Mouse (Mus musculus) thymus, postnatal 25 days (tissue): ENCODE results near the gene Ywhae.

Experiments used
- DNase-seq: peaks from one replicate; pipeline ENCODE4 v3.0.0; 2022

Ywhae gene

DNA sequence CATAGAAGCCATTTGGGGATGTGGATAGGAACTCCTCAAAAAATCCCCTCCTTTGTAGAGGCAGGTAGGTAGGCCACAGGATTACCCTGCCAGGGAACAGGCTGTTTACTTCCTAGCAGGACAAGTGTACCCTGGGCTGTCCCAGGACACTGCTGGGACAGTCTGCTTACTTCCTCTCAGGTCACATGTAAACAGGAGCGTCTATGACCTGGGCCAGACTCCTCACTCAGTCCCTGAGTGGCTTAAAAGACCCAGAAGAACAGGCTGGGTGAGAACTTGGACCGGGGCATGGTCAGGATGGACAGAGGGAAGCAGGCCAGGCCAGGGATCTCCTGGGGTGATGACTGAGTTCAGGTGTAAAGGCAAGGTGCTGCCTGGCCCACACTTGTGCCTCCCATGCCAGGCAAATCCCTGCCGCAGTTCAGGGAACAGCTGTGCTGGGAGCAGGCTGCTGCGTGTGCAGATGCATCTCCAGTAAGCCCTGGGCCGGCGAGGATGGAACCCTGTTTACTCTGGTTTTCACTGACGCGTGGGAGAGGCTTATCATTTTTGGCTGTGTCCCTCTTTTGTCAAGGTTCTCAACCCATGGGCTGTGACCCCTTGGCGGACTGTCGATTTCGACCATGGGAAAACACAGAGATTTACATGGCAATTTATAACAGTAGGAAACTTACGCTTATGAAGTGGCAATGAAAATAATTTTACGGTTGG lies 64.0 kb downstream of the Ywhae start:
- no peak for DNase-seq

DNA sequence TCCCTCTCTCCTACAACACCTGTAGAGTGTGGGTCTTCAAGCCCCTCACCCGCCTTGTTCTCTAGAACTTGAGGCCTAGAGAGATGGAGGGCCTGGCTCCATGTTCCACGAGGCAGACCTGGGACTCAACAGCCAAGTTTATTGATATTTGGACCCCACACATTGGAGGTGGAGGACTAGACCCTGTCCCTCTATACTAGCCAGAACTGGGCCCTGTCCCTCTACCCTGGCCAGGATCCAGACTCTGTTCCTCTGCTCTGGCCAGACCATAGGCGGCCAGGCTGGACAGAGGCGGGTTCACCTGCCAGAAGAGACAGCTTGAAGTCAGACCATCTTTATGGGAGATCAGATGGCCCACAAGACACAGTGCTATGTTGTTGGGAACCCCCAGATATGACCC lies 68.7 kb downstream of the Ywhae start:
- DNase-seq: no peak

DNA sequence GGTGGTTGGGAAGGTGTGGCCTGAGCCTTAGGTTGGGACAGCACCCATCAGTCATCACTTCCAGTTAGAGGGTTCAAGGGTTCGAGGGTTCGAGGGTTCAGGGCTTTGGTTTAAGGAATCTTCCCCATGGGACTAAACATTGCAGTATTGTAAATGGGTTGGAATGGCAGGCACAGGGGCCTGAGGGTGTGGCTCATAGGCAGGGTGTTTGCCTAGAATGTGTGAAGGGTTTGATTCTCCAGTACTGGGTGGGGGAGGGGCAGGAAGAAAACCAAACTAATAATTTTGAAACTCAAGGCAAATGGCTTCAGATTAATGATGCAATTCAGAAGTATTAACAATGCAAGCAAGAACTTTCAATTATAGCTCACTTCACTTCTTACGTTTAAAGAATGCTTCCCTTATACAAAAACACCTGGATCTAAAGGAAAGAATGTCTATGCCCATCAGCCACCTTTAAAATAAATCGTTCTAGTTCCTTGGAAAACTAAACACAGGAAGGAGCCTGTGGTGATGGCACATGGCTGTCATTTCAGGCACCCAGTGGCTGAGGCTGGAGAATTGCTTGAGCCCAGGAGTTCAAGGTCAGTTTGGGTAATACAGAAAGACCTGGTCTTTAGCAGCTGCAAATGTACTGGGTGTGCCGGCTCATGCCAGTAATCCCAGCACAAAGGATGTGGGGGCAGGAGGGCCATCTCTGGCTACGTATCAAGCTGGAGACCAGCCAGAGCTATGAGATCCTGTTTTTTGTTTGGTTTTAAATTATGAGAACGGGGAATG lies 69.3 kb downstream of the Ywhae start:
- no peak for DNase-seq

DNA sequence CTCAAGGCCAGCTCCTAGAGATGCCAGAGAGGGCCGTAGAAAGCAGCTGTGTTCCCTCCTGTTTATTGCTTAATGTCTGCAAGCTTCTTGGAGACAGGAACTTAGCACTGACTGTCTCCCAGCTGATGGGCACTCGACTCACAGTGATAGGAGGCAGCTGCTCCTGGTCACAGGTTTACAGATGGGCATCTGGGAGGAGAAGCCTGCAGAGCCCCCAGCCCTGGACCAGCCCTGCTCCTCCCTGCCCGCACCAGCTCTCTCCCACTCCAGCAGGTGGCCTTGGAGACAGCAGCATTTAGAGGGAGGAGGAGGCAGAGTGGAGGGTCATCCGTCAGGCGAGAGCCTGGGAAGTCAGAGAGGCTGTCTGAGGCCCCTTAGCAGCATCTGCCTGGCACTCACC lies 74.8 kb downstream of the Ywhae start:
- no peak for DNase-seq

DNA sequence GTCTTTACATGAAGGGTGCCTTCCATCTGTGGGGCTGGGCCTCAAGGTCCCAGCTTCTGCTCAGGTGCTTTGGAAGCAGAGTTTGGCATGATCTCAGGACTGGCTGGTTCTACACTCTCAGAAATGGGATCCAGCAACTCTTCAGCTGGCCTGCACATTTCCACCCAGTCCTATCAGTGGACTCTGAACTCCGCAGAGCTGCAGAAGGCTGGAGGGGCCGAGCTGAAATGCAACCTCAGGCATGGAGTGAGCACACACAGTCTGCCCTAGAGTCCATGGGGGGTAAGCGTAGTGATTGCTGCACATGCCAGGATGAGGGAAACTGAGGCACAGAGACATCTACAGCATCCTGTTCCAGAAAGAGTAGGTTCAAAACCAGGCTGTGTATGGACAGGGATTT lies 77.9 kb downstream of the Ywhae start:
- DNase-seq: no peak

DNA sequence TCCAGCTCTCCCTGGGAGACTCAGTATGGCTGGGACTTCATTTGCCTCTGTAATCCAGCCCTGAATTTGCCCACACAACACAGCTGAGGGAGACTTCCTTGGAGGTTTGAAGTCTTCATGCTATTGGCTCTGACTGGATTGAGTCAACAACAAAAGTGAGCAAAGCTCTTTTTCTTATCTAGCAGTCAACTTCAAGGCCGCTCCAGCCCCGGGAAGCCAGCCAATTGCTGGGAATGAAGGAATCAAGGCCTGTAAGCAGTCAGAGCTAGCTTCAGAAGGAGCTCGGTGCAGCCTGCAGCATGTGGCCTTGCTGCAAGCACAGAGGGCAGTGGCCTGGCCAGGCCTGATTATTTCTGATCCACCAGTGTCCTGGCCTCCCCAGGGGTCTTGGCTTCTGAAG lies 79.2 kb downstream of the Ywhae start:
- DNase-seq: no peak

DNA sequence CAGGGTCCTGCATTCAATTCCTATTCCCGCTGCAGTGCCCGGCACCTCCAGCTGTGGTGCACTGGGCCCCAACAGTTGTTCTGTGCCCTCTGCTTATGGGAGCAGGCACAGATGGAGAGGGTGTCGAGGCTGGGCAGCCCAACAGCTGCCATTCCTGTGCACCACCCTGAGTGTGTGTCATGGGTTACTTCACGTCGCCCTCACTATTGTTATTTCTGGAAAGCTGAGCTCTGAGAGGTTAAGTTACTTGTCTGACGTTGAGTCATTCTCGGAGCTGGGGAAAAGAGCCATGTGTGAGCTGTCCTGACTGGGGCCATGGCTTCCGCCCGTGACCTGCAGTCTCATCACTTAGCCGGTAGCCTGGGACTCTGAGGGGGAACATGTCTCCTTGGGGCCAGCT lies 80.4 kb downstream of the Ywhae start:
- DNase-seq: no peak
